Mouse (Mus musculus) erythroblast, embryonic 14.5 days (primary cell): ENCODE data around the gene Tlx2.

Experiments
- GATA1 ChIP-seq: IDR thresholded peaks from 2 replicates; pipeline ENCODE4 v1.6.1; 2012; ENCODE audit warnings: low read length, inconsistent platforms, mixed read lengths
- TAL1 ChIP-seq: IDR thresholded peaks from 3 replicates; pipeline ENCODE4 v1.6.1; 2012; ENCODE audit warnings: low read length, inconsistent platforms, mixed read lengths

GRCm38 (mm10) chr6:83070247-83070310 is at the start of gene Tlx2:
- TF ChIP-seq GATA1 (no peak), TAL1 (no peak)
